Mouse (Mus musculus): Measurements from ENCODE around the gene Ddx10. TPM values are rescaled to one million over a fixed set of nuclear protein-coding genes. Genes with fewer than 3 reads are reported as not detected.

Gene Ddx10
- total RNA-seq, 2 experiments from 2014 or later = 19.8 to 22.5 TPM

Other genes starting within 250 kb of the Ddx10 start
- 1 to 10 TPM; 3.1 to 3.3 TPM for gene Exph5, start 53.6 kb upstream of the Ddx10 start, total RNA-seq (2021)
- gene Kdelc2, start 136.0 kb upstream of the Ddx10 start, total RNA-seq (2021) = 1 to 10 TPM; 5.3 to 6.2 TPM
- gene 4930550C14Rik, start 154.3 kb upstream of the Ddx10 start, total RNA-seq (2021) = under 1 TPM in 1 of 2 experiments, not detected in 1; 0.21 TPM